Mouse (Mus musculus) neural tube, embryonic 15.5 days (tissue): Measurements from ENCODE around the gene Gpsm2. TPM values are rescaled to one million over a fixed set of nuclear protein-coding genes. Genes with fewer than 3 reads are reported as not detected.
"Not testable (repeated sequence)": the region's sequence is repeated elsewhere in the genome, so short reads cannot be mapped to it uniquely, and the experiment has no call there.

Experiments
- ATAC-seq: fragments of 200-750 bp; cut with Nextera tagmentation; 2 replicates; pipeline ENCODE4 v1.8.0; 2017; ENCODE audit warnings: mild to moderate bottlenecking, moderate TSS enrichment, moderate library complexity; ENCODE audit not compliant: low FRiP score
- H3K27ac ChIP-seq: fragments of 300-500 bp; sonication (generic); replicated peaks from 2 replicates; pipeline ENCODE4 v1.5.1; 2015; ENCODE audit warnings: mild to moderate bottlenecking, inconsistent platforms
- H3K27me3 ChIP-seq: fragments of 300-500 bp; sonication (generic); replicated peaks from 2 replicates; pipeline ENCODE4 v1.6.1; 2015; ENCODE audit warnings: inconsistent platforms
- H3K36me3 ChIP-seq: fragments of 300-500 bp; sonication (generic); 2 replicates; pipeline ENCODE4 v1.6.1; 2015; ENCODE audit warnings: inconsistent platforms
- H3K4me1 ChIP-seq: fragments of 300-500 bp; sonication (generic); 2 replicates; pipeline ENCODE4 v1.6.1; 2015; ENCODE audit warnings: inconsistent platforms
- H3K4me2 ChIP-seq: fragments of 300-500 bp; sonication (generic); 2 replicates; pipeline ENCODE4 v1.6.1; 2015; ENCODE audit warnings: inconsistent platforms, mild to moderate bottlenecking, moderate library complexity
- H3K4me3 ChIP-seq: fragments of 300-500 bp; sonication (generic); replicated peaks from 2 replicates; pipeline ENCODE4 v1.5.1; 2015; ENCODE audit warnings: mild to moderate bottlenecking, inconsistent platforms
- H3K9ac ChIP-seq: fragments of 300-500 bp; sonication (generic); replicated peaks from 2 replicates; pipeline ENCODE4 v1.6.1; 2015; ENCODE audit warnings: mild to moderate bottlenecking, inconsistent platforms
- H3K9me3 ChIP-seq: fragments of 300-500 bp; sonication (generic); replicated peaks from 2 replicates; pipeline ENCODE4 v1.6.1; 2016; ENCODE audit warnings: inconsistent platforms
- WGBS: fragments of 180-500 bp; shearing (Covaris S2); methylation state at CpG from one replicate; pipeline ENCODE4 v1.1.7; 2015; ENCODE audit warnings: mixed read lengths; 5-methylcytosine and 5-hydroxymethylcytosine counted together
- polyA plus RNA-seq: library from polyadenylated mRNA; unstranded; fragments of >200 nt; fragmentation: Nextera tagmentation; extraction: Ambion mirVana; gene quantifications from 2 replicates; pipeline ENCODE4 v1.2.1, GENCODE M21; 2015

Gpsm2 gene
- polyA plus RNA-seq, 1 experiment from 2014 or later, result 17.5 TPM

DNA sequence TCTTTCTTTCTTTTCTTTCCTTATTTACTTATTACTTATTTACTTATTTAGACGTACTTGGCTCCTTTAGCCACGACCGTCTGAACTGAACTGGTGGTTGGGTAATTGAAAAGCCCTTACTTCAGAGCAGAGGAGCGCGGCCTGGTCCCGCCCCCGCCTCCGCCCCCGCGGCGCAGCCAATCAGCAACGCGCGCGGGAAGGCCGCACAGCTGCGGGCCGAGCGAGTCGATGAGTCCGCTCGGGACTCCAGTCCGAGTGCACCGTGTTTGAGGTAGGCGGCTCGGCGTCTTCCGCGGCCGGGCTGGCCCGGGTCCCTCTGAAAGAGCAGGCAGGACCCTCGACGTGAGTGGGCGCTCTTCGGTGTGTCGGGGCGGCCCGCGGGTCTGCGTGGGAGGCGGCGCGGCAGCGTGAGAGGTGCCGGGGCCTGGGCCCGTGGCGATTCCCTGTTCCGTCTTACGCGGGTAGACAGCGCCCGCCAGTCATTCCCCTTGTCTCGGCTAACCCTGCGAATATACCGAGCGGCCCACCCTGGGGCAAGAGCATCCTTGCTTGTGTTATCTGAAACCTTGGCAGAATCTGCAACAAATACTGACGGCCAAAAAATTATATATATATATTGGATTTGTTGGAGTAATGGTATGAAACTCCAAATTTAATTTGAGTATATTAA, 68.3 kb downstream of the Gpsm2 start, which contains the start of gene Clcc1:
Clcc1 (plus strand) TSS at position 204 of the 670 bp plus-strand sequence.
- H3K4me2 ChIP-seq, result peak within 1 kb of the TSS; percentile 61
- under 1% methylated on average over 57 of the region's 57 CpGs for WGBS
- H3K9me3 ChIP-seq, result no peaks in the 10 kb centered on the region
- H3K27ac ChIP-seq, result peak within 1 kb of the TSS; percentile 92
- H3K4me3 ChIP-seq, result peak within 1 kb of the TSS; percentile 90
- H3K27me3 ChIP-seq, result no peaks in the 10 kb centered on the region
- peak within 1 kb of the TSS; percentile 84 for H3K9ac ChIP-seq
- H3K4me1 ChIP-seq, result peaks cover 14% of the 10 kb centered on the region
- peak; percentile 96 for ATAC-seq
- no peaks in the 10 kb centered on the region for H3K36me3 ChIP-seq

DNA sequence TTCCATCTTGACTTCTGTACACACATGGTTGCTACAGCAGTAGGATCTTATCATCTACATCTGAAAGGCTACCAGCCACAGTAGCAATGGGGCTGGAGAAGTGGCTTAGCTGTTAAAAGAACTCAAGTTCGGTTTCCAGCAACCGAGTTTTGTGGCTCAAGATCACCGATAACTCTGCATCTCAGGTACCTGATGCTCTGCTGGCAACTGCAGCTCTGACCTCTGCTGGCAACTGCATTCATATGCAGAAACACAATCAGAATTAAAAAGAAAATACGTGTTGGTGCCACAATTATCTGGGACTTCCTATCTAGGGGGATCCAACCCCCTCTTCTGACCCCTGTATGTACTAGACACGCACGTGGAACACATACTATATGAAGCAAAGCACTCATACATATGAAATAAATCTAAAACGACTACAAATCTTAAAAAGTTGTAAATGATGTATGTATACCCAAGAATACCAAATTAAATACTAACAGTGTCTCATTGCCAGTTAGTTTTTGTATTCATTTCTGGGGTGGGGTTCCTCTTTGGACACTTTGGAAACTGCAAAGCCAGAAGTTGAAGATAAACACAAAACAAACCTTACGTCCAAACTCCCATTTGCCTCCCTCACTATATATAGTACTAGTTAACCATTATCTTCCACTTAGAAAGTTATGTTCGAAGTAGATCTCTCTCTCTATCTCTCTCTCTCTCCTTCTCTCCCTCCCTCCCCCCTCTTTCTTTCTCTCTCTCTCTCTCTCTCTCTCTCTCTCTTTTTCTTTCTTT, 69.1 kb downstream of the Gpsm2 start:
- no peak for ATAC-seq
- H3K9me3 ChIP-seq, result no peaks in the 10 kb centered on the region
- no peak overlapping the region for H3K4me3 ChIP-seq
- no peaks in the 10 kb centered on the region for H3K36me3 ChIP-seq
- H3K27me3 ChIP-seq, result no peaks in the 10 kb centered on the region
- peaks cover 14% of the 10 kb centered on the region for H3K4me1 ChIP-seq
- no peak overlapping the region for H3K27ac ChIP-seq
- H3K4me2 ChIP-seq, result peak overlapping the region; percentile 61
- H3K9ac ChIP-seq, result no peak overlapping the region
- 28% methylated on average over 9 of the region's 9 CpGs for WGBS

DNA sequence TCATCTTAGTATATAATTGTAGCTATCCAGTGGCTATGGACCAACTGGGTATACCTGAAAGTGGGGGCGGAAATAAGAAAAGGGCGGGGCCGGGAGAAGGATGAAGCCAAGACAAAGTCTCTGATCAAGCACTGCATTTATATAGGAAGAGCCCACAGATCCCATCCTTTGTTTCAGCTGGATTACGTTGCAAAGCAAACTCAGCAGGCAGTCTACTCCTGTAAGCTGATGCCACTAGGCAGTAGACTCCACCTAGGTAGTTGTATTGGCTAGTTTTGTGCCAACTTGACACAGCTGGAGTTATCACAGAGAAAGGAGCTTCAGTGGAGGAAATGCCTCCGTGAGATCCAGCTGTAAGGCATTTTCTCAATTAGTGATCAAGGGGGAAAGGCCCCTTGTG, 74.4 kb downstream of the Gpsm2 start:
- H3K4me1 ChIP-seq, ATAC-seq, H3K27ac ChIP-seq, H3K27me3 ChIP-seq, H3K4me2 ChIP-seq, H3K9me3 ChIP-seq, H3K4me3 ChIP-seq, H3K9ac ChIP-seq: not testable (repeated sequence)
- WGBS, result 48% methylated on average over 5 of the region's 5 CpGs
- peaks cover 25% of the 10 kb centered on the region for H3K36me3 ChIP-seq

DNA sequence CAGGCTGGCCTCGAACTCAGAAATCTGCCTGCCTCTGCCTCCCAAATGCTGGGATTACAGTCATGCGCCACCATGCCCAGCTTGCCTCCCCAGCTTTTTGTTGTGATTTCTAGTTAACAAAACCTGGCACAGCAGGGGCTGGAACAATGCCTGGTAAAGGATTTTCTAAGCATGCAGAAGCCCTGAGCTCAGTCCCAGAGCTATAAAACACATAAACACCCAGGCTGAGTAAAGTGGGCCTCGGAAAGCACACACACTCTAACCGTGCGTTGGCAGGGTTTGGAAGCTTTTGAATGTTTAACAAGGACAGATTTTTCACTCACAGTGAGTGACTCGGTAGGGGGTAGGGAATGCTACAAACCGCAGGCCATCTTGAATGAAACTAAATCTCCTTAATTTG, 76.1 kb downstream of the Gpsm2 start:
- 44% methylated on average over 7 of the region's 7 CpGs for WGBS

DNA sequence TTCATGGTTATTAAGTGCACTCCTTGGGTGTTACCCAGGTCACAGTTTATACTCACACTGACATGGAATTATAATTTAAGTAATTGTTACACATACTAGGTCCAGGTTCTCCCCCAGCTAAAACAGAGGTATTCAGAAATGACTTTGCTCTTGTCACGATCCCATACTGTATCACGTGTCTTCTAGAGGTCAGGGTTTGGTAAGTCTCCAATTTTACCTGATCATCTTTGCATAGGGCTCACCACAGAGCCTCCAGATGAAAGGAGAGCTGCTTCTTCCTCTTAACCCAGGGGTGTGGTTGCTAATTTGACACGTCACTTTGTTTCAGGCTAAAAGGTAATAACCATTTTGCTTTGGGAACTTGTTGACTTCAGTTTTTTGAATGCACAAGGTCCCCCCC, 77.3 kb downstream of the Gpsm2 start:
- H3K27me3 ChIP-seq, result no peaks in the 10 kb centered on the region
- no peak for ATAC-seq
- H3K4me3 ChIP-seq, result no peak overlapping the region
- no peaks in the 10 kb centered on the region for H3K4me1 ChIP-seq
- H3K36me3 ChIP-seq, result peaks cover 28% of the 10 kb centered on the region
- no peak overlapping the region for H3K9ac ChIP-seq
- WGBS, result 94% methylated on average over 3 of the region's 3 CpGs
- H3K4me2 ChIP-seq, result no peak overlapping the region
- H3K27ac ChIP-seq, result no peak overlapping the region
- no peaks in the 10 kb centered on the region for H3K9me3 ChIP-seq

More for the DNA sequence above, 76.1 kb downstream of the Gpsm2 start:
- Histone ChIP-seq H3K9me3 (no peaks in the 10 kb centered on the region), H3K9ac (no peak overlapping the region), H3K36me3 (peaks cover 26% of the 10 kb centered on the region), H3K27me3 (no peaks in the 10 kb centered on the region), H3K4me3 (no peak overlapping the region), H3K4me1 (no peaks in the 10 kb centered on the region), H3K4me2 (no peak overlapping the region), H3K27ac (peak overlapping the region; percentile 45; the same call in 1 of the 2 replicates)
- peak; percentile 52; the same call in 1 of the 2 replicates for ATAC-seq

DNA sequence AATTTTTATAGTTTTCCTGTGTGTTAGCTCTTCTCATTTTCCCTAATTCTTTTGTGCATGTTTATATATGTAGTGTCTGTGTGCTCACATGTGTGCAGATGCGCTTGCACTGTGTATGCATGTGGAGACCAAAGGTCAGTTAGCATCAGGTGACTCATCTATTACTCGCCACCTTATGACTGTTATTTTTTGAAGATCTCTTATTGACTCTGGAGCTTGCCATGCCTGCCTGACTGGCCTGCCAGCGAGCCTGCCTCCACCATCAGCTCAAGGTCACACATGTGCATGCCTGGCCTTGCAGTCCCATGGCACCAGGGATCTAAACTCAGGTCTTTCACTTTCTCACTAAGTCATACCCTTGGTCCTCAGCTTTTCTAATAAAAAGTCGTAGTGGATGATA, 81.1 kb downstream of the Gpsm2 start:
- no peak overlapping the region for H3K9ac ChIP-seq
- no peaks in the 10 kb centered on the region for H3K27me3 ChIP-seq
- H3K4me2 ChIP-seq, result no peak overlapping the region
- WGBS, result 87% methylated on average over 4 of the region's 4 CpGs
- H3K27ac ChIP-seq, result no peak overlapping the region
- no peak for ATAC-seq
- no peak overlapping the region for H3K4me3 ChIP-seq
- H3K4me1 ChIP-seq, result no peaks in the 10 kb centered on the region
- H3K36me3 ChIP-seq, result peaks cover 36% of the 10 kb centered on the region
- H3K9me3 ChIP-seq, result no peaks in the 10 kb centered on the region

DNA sequence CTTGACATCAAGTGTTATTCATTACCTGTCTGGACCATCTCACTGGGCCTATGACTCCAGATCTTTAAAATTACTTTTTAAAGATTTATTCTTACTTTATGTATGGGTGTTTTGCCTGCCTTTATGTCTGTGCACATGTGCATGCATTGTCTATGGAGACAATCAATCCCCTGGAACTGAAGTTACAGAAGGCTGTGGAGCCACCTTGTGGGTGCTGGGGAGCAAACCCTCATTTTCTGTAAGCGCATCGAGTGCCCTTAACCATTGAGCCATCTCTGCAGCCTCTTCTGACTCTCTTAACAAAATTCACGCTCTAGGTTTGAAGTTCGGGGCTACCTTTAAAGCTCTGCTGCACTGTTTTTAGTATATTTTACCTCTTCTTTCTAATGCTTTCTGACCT, 82.7 kb downstream of the Gpsm2 start:
- no peak for ATAC-seq
- H3K36me3 ChIP-seq, result peaks cover 26% of the 10 kb centered on the region
- H3K27me3 ChIP-seq, result no peaks in the 10 kb centered on the region
- 72% methylated on average over 4 of the region's 4 CpGs for WGBS
- no peaks in the 10 kb centered on the region for H3K9me3 ChIP-seq
- no peak overlapping the region for H3K9ac ChIP-seq
- no peak overlapping the region for H3K27ac ChIP-seq
- H3K4me1 ChIP-seq, result no peaks in the 10 kb centered on the region
- no peak overlapping the region for H3K4me2 ChIP-seq
- no peak overlapping the region for H3K4me3 ChIP-seq

DNA sequence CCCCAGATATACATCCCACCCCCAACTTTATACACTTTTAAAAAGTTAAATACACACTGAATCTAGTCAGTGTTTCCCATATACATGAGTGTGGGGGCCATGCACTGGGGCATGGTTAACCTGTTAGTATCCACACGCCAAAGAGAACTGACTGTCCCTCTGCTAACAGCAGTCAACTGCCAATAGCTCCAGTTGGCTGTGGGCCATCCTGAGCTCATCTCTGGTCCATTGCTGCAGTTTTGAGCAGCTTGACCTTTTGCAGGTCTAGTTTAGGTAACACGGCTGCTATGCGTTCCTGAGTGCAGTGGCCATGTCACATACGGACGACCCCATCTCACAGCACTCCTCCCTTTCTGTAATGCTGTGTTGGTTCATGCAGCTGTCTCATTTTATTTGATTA, 87.3 kb downstream of the Gpsm2 start:
- H3K4me2 ChIP-seq, result no peak overlapping the region
- H3K9me3 ChIP-seq, result no peaks in the 10 kb centered on the region
- no peak overlapping the region for H3K9ac ChIP-seq
- H3K27me3 ChIP-seq, result no peaks in the 10 kb centered on the region
- peaks cover 17% of the 10 kb centered on the region for H3K36me3 ChIP-seq
- H3K27ac ChIP-seq, result no peak overlapping the region
- 88% methylated on average over 5 of the region's 5 CpGs for WGBS
- no peak for ATAC-seq
- H3K4me3 ChIP-seq, result no peak overlapping the region
- no peaks in the 10 kb centered on the region for H3K4me1 ChIP-seq

Other genes starting within 250 kb of the Gpsm2 start
- gene 1700013F07Rik, start 188.2 kb downstream of the Gpsm2 start, polyA plus RNA-seq, result 0.87 and 1.2 TPM in 2 replicates
- gene 5330417C22Rik, start 185.8 kb downstream of the Gpsm2 start, polyA plus RNA-seq, result 12.1 and 15.8 TPM in 2 replicates
- 46.3 and 47.5 TPM in 2 replicates for gene Tmem167b, start 159.8 kb downstream of the Gpsm2 start, polyA plus RNA-seq
- 43.7 and 46.5 TPM in 2 replicates for gene Taf13, start 150.6 kb downstream of the Gpsm2 start, polyA plus RNA-seq
- gene Wdr47, start 131.0 kb downstream of the Gpsm2 start, polyA plus RNA-seq, result 80.5 and 94.7 TPM in 2 replicates
- 34.1 and 44.1 TPM in 2 replicates for gene Clcc1, start 68.4 kb downstream of the Gpsm2 start, polyA plus RNA-seq
- gene Aknad1, start 17.3 kb upstream of the Gpsm2 start, polyA plus RNA-seq, result 0.10 TPM in 1 of 2 replicates, not detected in the other
- gene Stxbp3, start 118.2 kb upstream of the Gpsm2 start, polyA plus RNA-seq, result 14.0 and 16.7 TPM in 2 replicates
- 0.04 and 0.38 TPM in 2 replicates for gene Fndc7, start 167.7 kb upstream of the Gpsm2 start, polyA plus RNA-seq
- gene Prpf38b, start 189.4 kb upstream of the Gpsm2 start, polyA plus RNA-seq, result 50.4 and 55.3 TPM in 2 replicates
- gene Henmt1, start 217.6 kb upstream of the Gpsm2 start, polyA plus RNA-seq, result 2.3 and 2.9 TPM in 2 replicates
- not detected in 2 replicates for gene Gm9857, start 218.1 kb upstream of the Gpsm2 start, polyA plus RNA-seq